In the genomic region with DNA sequence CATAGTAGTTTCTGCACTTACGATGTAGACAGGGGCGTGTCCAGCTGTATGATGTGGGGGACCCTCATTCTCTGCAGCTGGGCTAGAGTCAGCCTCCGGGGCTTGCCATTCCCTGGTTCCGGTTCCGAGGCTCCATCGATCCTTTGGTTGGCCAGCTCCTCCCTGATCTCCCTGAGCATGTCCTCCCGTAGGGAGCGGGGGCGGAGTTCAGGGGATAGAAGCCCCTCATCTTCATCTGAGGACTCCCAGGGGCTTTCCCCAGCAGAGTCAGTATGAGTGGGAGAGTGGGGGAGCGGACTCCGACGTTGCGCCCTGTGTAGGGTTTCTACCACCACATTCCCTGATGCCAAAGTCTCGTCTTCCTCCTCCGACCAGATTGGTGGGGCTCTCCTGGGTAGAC, we compare ENCODE assay signal across 11 mouse cellular contexts. TPM values are rescaled to one million over a fixed set of nuclear protein-coding genes. Genes with fewer than 3 reads are reported as not detected.
A peak's percentile ranks its signal among the peaks of the same experiment; 100 is the strongest.
DNase-seq lines count a peak whose midpoint lies in the region; ATAC-seq and TF ChIP-seq lines count a peak whose summit lies in the region.
"Had no signal": no experiment of that assay in that cellular context is flagged by ENCODE, and none has a peak within 500 bp of the region (broad histone marks: within the 10 kb centered on the region; RNA-seq: fewer than 3 reads in every experiment).

No protein-coding gene starts in this region.

- 0 out of 2 replicates have a peak overlapping the region, but pooled peaks have one; percentile 9 for H3K9ac ChIP-seq in kidney, embryonic 16.5 days (replicated peaks; ENCODE audit: low read length)
- H3K9ac ChIP-seq in forebrain, embryonic 15.5 days (replicated peaks), result no peak overlapping the region
- no peak overlapping the region for H3K9ac ChIP-seq in limb, embryonic 13.5 days

- no peak overlapping the region; the same call in 1 of the 2 replicates for H3K4me2 ChIP-seq in kidney, embryonic 16.5 days (replicated peaks; ENCODE audit: low read depth, low read length)
- H3K4me2 ChIP-seq in forebrain, embryonic 15.5 days (replicated peaks), result peak overlapping the region; percentile 26; the same call in 1 of the 2 replicates
- H3K4me2 ChIP-seq in limb, embryonic 13.5 days (replicated peaks), result peak overlapping the region; percentile 36

- peaks cover 46% of the 10 kb centered on the region for H3K36me3 ChIP-seq in kidney, embryonic 16.5 days (ENCODE audit: insufficient read depth, low read length)
- no peaks in the 10 kb centered on the region for H3K36me3 ChIP-seq in forebrain, embryonic 15.5 days
- H3K36me3 ChIP-seq in limb, embryonic 13.5 days, result peaks cover 48% of the 10 kb centered on the region
- H3K36me3 ChIP-seq in small intestine, adult 2 months (ENCODE audit: control insufficient read depth, insufficient read depth, low read length), result peaks cover 55% of the 10 kb centered on the region

- H3K4me1 ChIP-seq in kidney, embryonic 16.5 days (ENCODE audit: insufficient read depth, low read length), result peaks cover 35% of the 10 kb centered on the region
- H3K4me1 ChIP-seq in forebrain, embryonic 15.5 days, result peaks cover 14% of the 10 kb centered on the region
- peaks cover 25% of the 10 kb centered on the region for H3K4me1 ChIP-seq in limb, embryonic 13.5 days
- peaks cover 23% of the 10 kb centered on the region for H3K4me1 ChIP-seq in small intestine, adult 2 months (ENCODE audit: control insufficient read depth, insufficient read depth, insufficient read length, low read length)

- H3K9me3 ChIP-seq in kidney, embryonic 16.5 days (ENCODE audit: low read length), result no peaks in the 10 kb centered on the region
- H3K9me3 ChIP-seq in forebrain, embryonic 15.5 days, result no peaks in the 10 kb centered on the region
- H3K9me3 ChIP-seq in limb, embryonic 13.5 days, result no peaks in the 10 kb centered on the region

- no peak overlapping the region for H3K27ac ChIP-seq in kidney, embryonic 16.5 days (ENCODE audit: low read length)
- H3K27ac ChIP-seq in forebrain, embryonic 15.5 days (replicated peaks), result no peak overlapping the region
- no peak overlapping the region for H3K27ac ChIP-seq in limb, embryonic 13.5 days
- 0 out of 2 replicates have a peak overlapping the region, but pooled peaks have one; percentile 64 for H3K27ac ChIP-seq in small intestine, adult 2 months (ENCODE audit: insufficient read depth, low read depth, low read length)

- ATAC-seq in kidney, embryonic 16.5 days (ENCODE audit: low FRiP score, low TSS enrichment), result no peak
- no peak for ATAC-seq in forebrain, embryonic 15.5 days (replicated peaks)
- no peak; the same call in 1 of the 2 replicates for ATAC-seq in limb, embryonic 13.5 days (ENCODE audit: low FRiP score, low read depth)

- no peak for TF ChIP-seq CTCF in small intestine, adult 2 months (IDR thresholded peaks at IDR 0.05; ENCODE audit: extremely low read depth, insufficient read length, insufficient replicate concordance, low read depth, low read length)

- H3K4me3 ChIP-seq in kidney, embryonic 16.5 days (ENCODE audit: low read length), result no peak overlapping the region
- no peak overlapping the region for H3K4me3 ChIP-seq in forebrain, embryonic 15.5 days
- no peak overlapping the region for H3K4me3 ChIP-seq in limb, embryonic 13.5 days
- H3K4me3 ChIP-seq in small intestine, adult 2 months (ENCODE audit: low read depth, low read length), result no peak overlapping the region

- 36% methylated on average over 15 of the region's 15 CpGs for WGBS in kidney, embryonic 16.5 days
- 18% methylated on average over 15 of the region's 15 CpGs for WGBS in forebrain, embryonic 15.5 days
- 29% methylated on average over 15 of the region's 15 CpGs for WGBS in limb, embryonic 13.5 days
- 65% methylated on average over 15 of the region's 15 CpGs for WGBS in small intestine, adult 2 months

- no peak for TF ChIP-seq POLR2A in small intestine, adult 2 months (IDR thresholded peaks at IDR 0.05; ENCODE audit: low read depth, low read length)

- H3K27me3 ChIP-seq in kidney, embryonic 16.5 days (ENCODE audit: insufficient read depth, low read length), result no peaks in the 10 kb centered on the region
- H3K27me3 ChIP-seq in forebrain, embryonic 15.5 days, result peaks cover 28% of the 10 kb centered on the region
- peaks cover 34% of the 10 kb centered on the region for H3K27me3 ChIP-seq in limb, embryonic 13.5 days
- no peaks in the 10 kb centered on the region for H3K27me3 ChIP-seq in small intestine, adult 2 months (ENCODE audit: control insufficient read depth, insufficient read depth, low read length)

- DNase-seq in kidney, adult 11 months, result no peak
- DNase-seq in lung, postnatal 36 days, result no peak
- DNase-seq in adrenal gland, adult 2 months, result no peak
- no peak for DNase-seq in adrenal gland, postnatal 14 days
- DNase-seq: adrenal gland, adult 8-10 months; lung, postnatal 10 days; thymus, postnatal 25 days had no signal

RNA-seq across cellular contexts. Expression of gene Tnfrsf1a, which starts 13.9 kb away (rescaled TPM):
- polyA plus RNA-seq in kidney, embryonic 16.5 days (2015; fragmentation: Nextera tagmentation; extraction: Ambion mirVana), result 91.0 and 93.2 TPM in 2 replicates
- 11.3 and 13.0 TPM in 2 replicates for polyA plus RNA-seq in forebrain, embryonic 15.5 days (2015; fragmentation: Nextera tagmentation; extraction: Ambion mirVana)
- 68.7 and 71.4 TPM in 2 replicates for polyA plus RNA-seq in limb, embryonic 13.5 days (2015; fragmentation: Nextera tagmentation; extraction: Ambion mirVana)
- 90.5 and 207 TPM in 2 replicates for polyA plus RNA-seq in small intestine, adult 2 months (2012; rRNA removed)
- 100 to 1,000 TPM; 208 to 308 TPM for total RNA-seq in adrenal gland, adult 2 months (2021)
- 284 and 368 TPM in 2 replicates for polyA plus RNA-seq in adrenal gland, adult 2 months (2012; rRNA removed)
- total RNA-seq in adrenal gland, postnatal 14 days (2021), result 210 and 220 TPM in 2 replicates

RNA-seq across cellular contexts. Expression of gene Plekhg6, which starts 17.6 kb away (rescaled TPM):
- polyA plus RNA-seq in kidney, embryonic 16.5 days (2015; fragmentation: Nextera tagmentation; extraction: Ambion mirVana), result 4.9 and 6.0 TPM in 2 replicates
- polyA plus RNA-seq in forebrain, embryonic 15.5 days (2015; fragmentation: Nextera tagmentation; extraction: Ambion mirVana), result 0.06 and 0.10 TPM in 2 replicates
- polyA plus RNA-seq in limb, embryonic 13.5 days (2015; fragmentation: Nextera tagmentation; extraction: Ambion mirVana), result 0.67 and 0.86 TPM in 2 replicates
- polyA plus RNA-seq in small intestine, adult 2 months (2012; rRNA removed), result 26.0 and 66.6 TPM in 2 replicates
- under 1 TPM in 1 of 2 experiments, not detected in 1; 0.21 TPM for total RNA-seq in adrenal gland, adult 2 months (2021)
- 0.02 and 0.11 TPM in 2 replicates for polyA plus RNA-seq in adrenal gland, adult 2 months (2012; rRNA removed)
- total RNA-seq in adrenal gland, postnatal 14 days (2021), result 0.38 and 0.52 TPM in 2 replicates

RNA-seq across cellular contexts. Expression of gene Scnn1a, which starts 42.6 kb away (rescaled TPM):
- 7.5 and 7.7 TPM in 2 replicates for polyA plus RNA-seq in kidney, embryonic 16.5 days (2015; fragmentation: Nextera tagmentation; extraction: Ambion mirVana)
- polyA plus RNA-seq in forebrain, embryonic 15.5 days (2015; fragmentation: Nextera tagmentation; extraction: Ambion mirVana), result 0.20 and 0.25 TPM in 2 replicates
- polyA plus RNA-seq in limb, embryonic 13.5 days (2015; fragmentation: Nextera tagmentation; extraction: Ambion mirVana), result 1.1 and 1.4 TPM in 2 replicates
- 11.7 and 11.9 TPM in 2 replicates for polyA plus RNA-seq in small intestine, adult 2 months (2012; rRNA removed)
- 1 to 10 TPM; 1.2 to 1.7 TPM for total RNA-seq in adrenal gland, adult 2 months (2021)
- polyA plus RNA-seq in adrenal gland, adult 2 months (2012; rRNA removed), result 1.9 and 2.5 TPM in 2 replicates
- 1.0 and 1.9 TPM in 2 replicates for total RNA-seq in adrenal gland, postnatal 14 days (2021)

RNA-seq across cellular contexts. Expression of gene Ltbr, which starts 49.3 kb away (rescaled TPM):
- polyA plus RNA-seq in kidney, embryonic 16.5 days (2015; fragmentation: Nextera tagmentation; extraction: Ambion mirVana), result 71.6 and 73.7 TPM in 2 replicates
- 10.8 and 11.5 TPM in 2 replicates for polyA plus RNA-seq in forebrain, embryonic 15.5 days (2015; fragmentation: Nextera tagmentation; extraction: Ambion mirVana)
- 45.1 and 46.2 TPM in 2 replicates for polyA plus RNA-seq in limb, embryonic 13.5 days (2015; fragmentation: Nextera tagmentation; extraction: Ambion mirVana)
- 122 and 167 TPM in 2 replicates for polyA plus RNA-seq in small intestine, adult 2 months (2012; rRNA removed)
- total RNA-seq in adrenal gland, adult 2 months (2021), result 10 to 100 TPM; 75.1 to 78.7 TPM
- polyA plus RNA-seq in adrenal gland, adult 2 months (2012; rRNA removed), result 179 and 206 TPM in 2 replicates
- total RNA-seq in adrenal gland, postnatal 14 days (2021), result 68.7 and 70.0 TPM in 2 replicates
